Mouse (Mus musculus): Measurements from ENCODE around the gene Psmd2. TPM values are rescaled to one million over a fixed set of nuclear protein-coding genes. Genes with fewer than 3 reads are reported as not detected.
"Not testable (repeated sequence)": the region's sequence is repeated elsewhere in the genome, so short reads cannot be mapped to it uniquely, and the experiment has no call there.

Psmd2 gene
- polyA plus RNA-seq, 1 experiment from 2014 or later = 136 TPM

DNA sequence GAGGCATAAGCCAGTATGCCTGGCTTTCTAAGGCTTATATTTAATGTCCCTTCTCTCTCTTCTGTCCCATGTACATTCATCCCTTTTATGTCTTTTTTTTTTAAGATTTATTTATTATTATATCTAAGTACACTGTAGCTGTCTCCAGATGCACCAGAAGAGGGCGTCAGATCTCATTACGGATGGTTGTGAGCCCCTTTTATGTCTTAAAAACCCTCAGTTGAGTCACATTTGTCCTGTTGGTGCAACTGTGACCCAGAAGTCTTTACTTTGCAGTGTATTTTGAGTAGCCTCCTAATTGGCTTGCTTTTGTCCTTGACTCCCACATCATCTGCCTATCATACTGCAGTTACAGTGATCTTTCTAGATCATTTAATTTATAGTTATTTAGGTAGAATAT, 1.9 kb downstream of the Psmd2 start:
- H3K36me3 ChIP-seq (ENCODE audit: control insufficient read depth, insufficient read depth) = peaks cover 40% of the 10 kb centered on the region
- 57% methylated on average over 2 of the region's 2 CpGs for whole genome bisulfite sequencing
- no peaks in the 10 kb centered on the region for H3K4me1 ChIP-seq (replicated peaks; ENCODE audit: control insufficient read depth, insufficient read depth, low read length)
- H3K4me3 ChIP-seq (ENCODE audit: low read depth, low read length) = no peak overlapping the region
- ATAC-seq = no peak
- TF ChIP-seq CTCF (IDR thresholded peaks at IDR 0.05; ENCODE audit: low read depth) = no peak
- H3K9ac ChIP-seq (ENCODE audit: low read depth, low read length) = no peak overlapping the region
- no peak overlapping the region for H3K4me2 ChIP-seq (replicated peaks; ENCODE audit: low read depth)
- H3K9me3 ChIP-seq (ENCODE audit: control insufficient read depth) = no peaks in the 10 kb centered on the region
- H3K27ac ChIP-seq (ENCODE audit: low read depth, low read length) = no peak overlapping the region
- no peaks in the 10 kb centered on the region for H3K27me3 ChIP-seq (replicated peaks; ENCODE audit: control insufficient read depth, insufficient read depth, low read length)

DNA sequence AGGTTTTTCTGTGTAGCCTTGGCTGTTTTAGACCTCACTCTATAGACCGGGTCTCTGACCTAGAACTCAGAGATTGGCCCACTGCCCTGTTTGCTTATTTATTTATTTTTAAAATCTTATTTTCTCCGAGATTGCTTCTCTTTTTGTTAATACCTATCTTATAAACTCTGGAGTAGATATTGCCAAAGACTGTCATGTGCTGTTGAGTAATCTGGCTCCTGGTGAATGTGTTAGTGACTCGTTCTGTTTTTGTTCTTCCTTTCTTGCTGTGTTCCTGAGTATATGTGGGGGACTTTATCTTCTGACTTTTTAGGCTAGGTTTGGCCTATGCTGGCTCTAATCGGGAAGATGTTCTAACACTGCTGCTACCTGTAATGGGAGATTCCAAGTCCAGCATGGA, 6.2 kb downstream of the Psmd2 start:
- Histone ChIP-seq H3K4me3 (ENCODE audit: low read depth, low read length) (no peak overlapping the region), H3K27me3 (replicated peaks; ENCODE audit: control insufficient read depth, insufficient read depth, low read length) (no peaks in the 10 kb centered on the region), H3K27ac (ENCODE audit: low read depth, low read length) (no peak overlapping the region), H3K4me1 (replicated peaks; ENCODE audit: control insufficient read depth, insufficient read depth, low read length) (no peaks in the 10 kb centered on the region), H3K9me3 (ENCODE audit: control insufficient read depth) (no peaks in the 10 kb centered on the region), H3K4me2 (replicated peaks; ENCODE audit: low read depth) (no peak overlapping the region), H3K36me3 (ENCODE audit: control insufficient read depth, insufficient read depth) (peaks cover 82% of the 10 kb centered on the region), H3K9ac (ENCODE audit: low read depth, low read length) (no peak overlapping the region)
- ATAC-seq = no peak
- WGBS = 87% methylated on average over 4 of the region's 4 CpGs
- no peak for TF ChIP-seq CTCF (IDR thresholded peaks at IDR 0.05; ENCODE audit: low read depth)

DNA sequence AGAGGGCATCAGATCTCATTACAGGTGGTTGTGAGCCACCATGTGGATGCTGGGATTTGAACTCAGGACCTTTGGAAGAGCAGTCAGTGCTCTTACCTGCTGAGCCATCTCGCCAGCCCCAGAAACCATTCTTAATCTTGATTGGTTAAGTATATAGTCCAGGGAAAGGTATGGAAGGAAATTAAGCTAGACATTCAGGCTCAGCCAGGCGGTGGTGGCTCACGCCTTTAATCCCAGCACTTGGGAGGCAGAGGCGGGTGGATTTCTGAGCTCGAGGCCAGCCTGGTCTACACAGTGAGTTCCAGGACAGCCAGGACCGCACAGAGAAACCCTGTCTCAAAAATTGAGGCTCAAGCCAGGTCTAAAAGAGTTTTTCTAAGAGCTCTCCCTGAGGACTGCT, 16.6 kb downstream of the Psmd2 start, which contains the start of gene Eif4g1:
Gene Eif4g1 (plus strand): TSS at position 301 of the 400 bp plus-strand sequence.
- WGBS = 92% methylated on average over 3 of the region's 6 CpGs
- H3K27ac ChIP-seq (ENCODE audit: low read depth, low read length); H3K9me3 ChIP-seq (ENCODE audit: control insufficient read depth); H3K9ac ChIP-seq (ENCODE audit: low read depth, low read length); H3K27me3 ChIP-seq (replicated peaks; ENCODE audit: control insufficient read depth, insufficient read depth, low read length); ATAC-seq; H3K4me2 ChIP-seq (replicated peaks; ENCODE audit: low read depth); H3K4me1 ChIP-seq (replicated peaks; ENCODE audit: control insufficient read depth, insufficient read depth, low read length); H3K4me3 ChIP-seq (ENCODE audit: low read depth, low read length); H3K36me3 ChIP-seq (ENCODE audit: control insufficient read depth, insufficient read depth): not testable (repeated sequence)

DNA sequence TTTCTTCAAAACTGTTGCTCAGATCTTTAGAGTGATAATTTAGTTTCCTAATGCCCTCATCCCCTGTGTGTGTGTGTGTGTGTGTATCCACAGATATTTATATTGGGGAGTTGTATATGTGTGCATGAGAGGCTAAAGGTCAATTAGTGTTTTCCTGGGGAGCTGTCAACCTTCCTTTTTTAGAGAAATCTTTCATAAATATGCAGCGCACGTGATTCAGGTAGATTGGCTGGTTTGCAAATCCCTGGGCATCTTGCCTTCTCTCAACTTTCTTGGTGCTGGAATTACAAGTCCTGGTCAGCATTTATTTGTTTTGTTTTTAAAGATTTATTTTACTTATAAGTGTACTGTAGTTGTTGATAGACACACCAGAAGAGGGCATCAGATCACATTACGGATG, 18.8 kb downstream of the Psmd2 start:
- no peak for ATAC-seq
- H3K27me3 ChIP-seq (replicated peaks; ENCODE audit: control insufficient read depth, insufficient read depth, low read length) = no peaks in the 10 kb centered on the region
- H3K9me3 ChIP-seq (ENCODE audit: control insufficient read depth) = no peaks in the 10 kb centered on the region
- 82% methylated on average over 3 of the region's 3 CpGs for WGBS
- H3K4me2 ChIP-seq (replicated peaks; ENCODE audit: low read depth) = no peak overlapping the region
- H3K36me3 ChIP-seq (ENCODE audit: control insufficient read depth, insufficient read depth) = peaks cover 2% of the 10 kb centered on the region
- no peak for TF ChIP-seq CTCF (IDR thresholded peaks at IDR 0.05; ENCODE audit: low read depth)
- H3K4me3 ChIP-seq (ENCODE audit: low read depth, low read length) = no peak overlapping the region
- no peak overlapping the region for H3K9ac ChIP-seq (ENCODE audit: low read depth, low read length)
- H3K27ac ChIP-seq (ENCODE audit: low read depth, low read length) = no peak overlapping the region
- no peaks in the 10 kb centered on the region; the same call in 1 of the 2 replicates for H3K4me1 ChIP-seq (replicated peaks; ENCODE audit: control insufficient read depth, insufficient read depth, low read length)

DNA sequence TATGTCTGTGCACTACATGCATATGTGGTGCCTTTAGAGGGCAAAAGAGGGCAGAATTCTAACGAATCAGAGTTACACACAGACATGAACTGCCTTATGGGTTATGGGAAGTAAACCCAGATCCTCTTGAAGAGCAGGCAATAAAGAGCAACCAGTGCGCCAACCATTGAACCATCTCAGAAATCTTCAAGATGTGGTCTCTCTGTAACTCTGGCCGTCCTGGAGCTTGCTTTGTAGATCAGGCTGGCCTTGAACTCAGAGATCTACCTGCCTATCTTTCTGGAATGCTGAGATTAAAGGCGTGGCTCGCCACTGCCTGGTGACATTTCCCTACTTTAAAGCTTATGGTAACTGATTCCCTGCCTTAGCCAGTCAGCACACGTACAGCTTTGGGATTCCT, 20.4 kb downstream of the Psmd2 start:
- H3K27ac ChIP-seq (ENCODE audit: low read depth, low read length) = peak overlapping the region; percentile 98; the same call in 1 of the 2 replicates
- H3K9me3 ChIP-seq (ENCODE audit: control insufficient read depth) = no peaks in the 10 kb centered on the region
- no peak for ATAC-seq
- no peak overlapping the region for H3K9ac ChIP-seq (ENCODE audit: low read depth, low read length)
- H3K27me3 ChIP-seq (replicated peaks; ENCODE audit: control insufficient read depth, insufficient read depth, low read length) = no peaks in the 10 kb centered on the region
- peak overlapping the region; percentile 93; the same call in 1 of the 2 replicates for H3K4me3 ChIP-seq (ENCODE audit: low read depth, low read length)
- H3K4me2 ChIP-seq (replicated peaks; ENCODE audit: low read depth) = peak overlapping the region; percentile 78
- TF ChIP-seq CTCF (IDR thresholded peaks at IDR 0.05; ENCODE audit: low read depth) = no peak
- peaks cover 17% of the 10 kb centered on the region for H3K36me3 ChIP-seq (ENCODE audit: control insufficient read depth, insufficient read depth)
- 14% methylated on average over 6 of the region's 6 CpGs for WGBS
- H3K4me1 ChIP-seq (replicated peaks; ENCODE audit: control insufficient read depth, insufficient read depth, low read length) = no peaks in the 10 kb centered on the region; the same call in 1 of the 2 replicates

DNA sequence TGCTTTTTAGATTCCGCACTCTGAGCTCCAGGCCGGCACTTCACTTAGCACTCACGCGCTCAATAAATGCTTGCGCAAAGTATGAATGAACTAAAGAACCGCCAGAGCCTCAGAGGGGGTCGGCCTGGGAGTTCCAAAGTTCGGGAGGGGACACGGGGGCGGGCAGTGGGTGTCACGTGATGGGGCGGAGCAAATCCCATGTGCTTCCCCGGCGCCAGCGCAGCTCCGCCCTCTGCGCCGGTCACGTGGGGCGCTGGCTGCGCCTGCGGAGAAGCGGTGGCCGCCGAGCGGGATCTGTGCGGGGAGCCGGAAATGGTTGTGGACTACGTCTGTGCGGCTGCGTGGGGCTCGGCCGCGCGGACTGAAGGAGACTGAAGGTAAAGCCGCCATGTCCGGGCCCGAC, 21.0 kb downstream of the Psmd2 start:
- ATAC-seq = peak; percentile 89
- H3K9me3 ChIP-seq (ENCODE audit: control insufficient read depth) = no peaks in the 10 kb centered on the region
- peak overlapping the region; percentile 78 for H3K4me2 ChIP-seq (replicated peaks; ENCODE audit: low read depth)
- peak overlapping the region; percentile 93 for H3K4me3 ChIP-seq (ENCODE audit: low read depth, low read length)
- H3K36me3 ChIP-seq (ENCODE audit: control insufficient read depth, insufficient read depth) = peaks cover 24% of the 10 kb centered on the region
- no peak for TF ChIP-seq CTCF (IDR thresholded peaks at IDR 0.05; ENCODE audit: low read depth)
- H3K4me1 ChIP-seq (replicated peaks; ENCODE audit: control insufficient read depth, insufficient read depth, low read length) = no peaks in the 10 kb centered on the region; the same call in 1 of the 2 replicates
- peak overlapping the region; percentile 95 for H3K9ac ChIP-seq (ENCODE audit: low read depth, low read length)
- WGBS = under 1% methylated on average over 36 of the region's 38 CpGs
- peak overlapping the region; percentile 98 for H3K27ac ChIP-seq (ENCODE audit: low read depth, low read length)
- H3K27me3 ChIP-seq (replicated peaks; ENCODE audit: control insufficient read depth, insufficient read depth, low read length) = no peaks in the 10 kb centered on the region
